Comparison of ENCODE assay signal across 10 mouse cellular contexts in the genomic region with DNA sequence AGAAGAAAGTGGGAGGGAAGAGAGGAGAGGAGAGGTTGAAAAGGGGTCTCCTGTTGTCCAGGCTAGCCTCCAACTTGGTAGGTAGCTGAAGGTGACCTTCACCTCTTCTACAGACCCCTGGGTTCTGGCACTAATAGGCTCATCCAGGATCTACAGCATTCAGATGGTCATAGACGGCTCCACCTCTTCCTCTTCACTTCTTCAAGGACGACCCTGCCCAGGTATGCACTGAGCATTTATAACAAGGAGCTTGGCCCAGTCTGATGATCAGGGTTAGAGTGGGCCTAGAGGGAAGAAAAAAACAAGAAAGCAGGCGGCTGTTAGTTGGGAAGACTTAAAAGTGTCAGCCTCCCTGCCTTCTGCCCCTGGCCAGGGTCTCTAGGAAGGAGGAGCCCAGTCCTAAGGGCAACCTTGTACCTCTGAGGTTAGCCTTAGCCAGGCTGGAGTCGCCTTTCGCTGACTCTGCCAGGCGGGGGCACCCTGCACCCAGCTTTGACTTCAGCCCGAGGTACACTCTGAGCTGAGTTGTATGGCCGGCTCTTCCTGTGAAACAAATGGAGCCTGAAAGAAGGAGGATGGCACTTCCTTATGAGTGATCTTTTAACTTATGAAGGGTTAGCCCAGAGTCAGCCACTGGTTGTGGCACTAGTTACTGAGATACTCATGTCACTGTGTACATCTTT. TPM values are rescaled to one million over a fixed set of nuclear protein-coding genes. Genes with fewer than 3 reads are reported as not detected.
DNase-seq lines count a peak whose midpoint lies in the region; ATAC-seq and TF ChIP-seq lines count a peak whose summit lies in the region.
"Had no signal": no experiment of that assay in that cellular context is flagged by ENCODE, and none has a peak within 500 bp of the region (broad histone marks: within the 10 kb centered on the region; RNA-seq: fewer than 3 reads in every experiment).

No protein-coding gene starts in this region.

- intact Hi-C loops in left cerebral cortex, postnatal 14 days (cut with DNase I), result no loop called here

- H3K9me3 ChIP-seq in forebrain, embryonic 10.5 days, result no peaks in the 10 kb centered on the region
- no peaks in the 10 kb centered on the region for H3K9me3 ChIP-seq in forebrain, embryonic 12.5 days
- H3K9me3 ChIP-seq in embryonic facial prominence, embryonic 14.5 days (ENCODE audit: control insufficient read depth, low read length), result no peaks in the 10 kb centered on the region
- H3K9me3 ChIP-seq in hindbrain, postnatal 0 days (ENCODE audit: low read length), result no peaks in the 10 kb centered on the region
- H3K9me3 ChIP-seq: G1E; megakaryocyte, embryonic 14.5 days had no signal

- ATAC-seq in forebrain, embryonic 12.5 days (ENCODE audit: low FRiP score), result no peak
- ATAC-seq in embryonic facial prominence, embryonic 14.5 days (ENCODE audit: low read depth), result peak; percentile 80; the same call in 1 of the 2 replicates
- 0 out of 2 replicates have a peak, but pooled peaks have one; percentile 58 for ATAC-seq in hindbrain, postnatal 0 days
- peak; percentile 95 for ATAC-seq in megakaryocyte-erythroid progenitor cell, adult 5-6 weeks (replicated peaks; ENCODE audit: low FRiP score, low TSS enrichment, poor library complexity, severe bottlenecking)

- no peak overlapping the region for H3K4me3 ChIP-seq in forebrain, embryonic 10.5 days
- no peak overlapping the region for H3K4me3 ChIP-seq in forebrain, embryonic 12.5 days (replicated peaks)
- no peak overlapping the region for H3K4me3 ChIP-seq in embryonic facial prominence, embryonic 14.5 days (ENCODE audit: low read depth, low read length)
- H3K4me3 ChIP-seq in hindbrain, postnatal 0 days (ENCODE audit: low read length), result no peak overlapping the region
- H3K4me3 ChIP-seq: megakaryocyte, embryonic 14.5 days had no signal

- H3K4me2 ChIP-seq in forebrain, embryonic 12.5 days, result no peak overlapping the region
- H3K4me2 ChIP-seq in embryonic facial prominence, embryonic 14.5 days (ENCODE audit: low read depth, low read length), result no peak overlapping the region
- no peak overlapping the region for H3K4me2 ChIP-seq in hindbrain, postnatal 0 days (ENCODE audit: low read depth, low read length)

- no peaks in the 10 kb centered on the region for H3K27me3 ChIP-seq in forebrain, embryonic 10.5 days (ENCODE audit: poor library complexity, severe bottlenecking)
- no peaks in the 10 kb centered on the region for H3K27me3 ChIP-seq in forebrain, embryonic 12.5 days
- H3K27me3 ChIP-seq in embryonic facial prominence, embryonic 14.5 days (replicated peaks; ENCODE audit: control insufficient read depth, insufficient read depth, low read length), result no peaks in the 10 kb centered on the region
- no peaks in the 10 kb centered on the region for H3K27me3 ChIP-seq in hindbrain, postnatal 0 days (ENCODE audit: insufficient read depth, low read length)

- no peaks in the 10 kb centered on the region for H3K36me3 ChIP-seq in forebrain, embryonic 10.5 days (replicated peaks)
- H3K36me3 ChIP-seq in forebrain, embryonic 12.5 days (replicated peaks), result no peaks in the 10 kb centered on the region
- H3K36me3 ChIP-seq in embryonic facial prominence, embryonic 14.5 days (ENCODE audit: control insufficient read depth, insufficient read depth, low read length), result no peaks in the 10 kb centered on the region
- no peaks in the 10 kb centered on the region for H3K36me3 ChIP-seq in hindbrain, postnatal 0 days (ENCODE audit: insufficient read depth, low read length)
- H3K36me3 ChIP-seq: G1E had no signal

- peak; percentile 71 for TF ChIP-seq CTCF in hindbrain, postnatal 0 days (IDR thresholded peaks at IDR 0.05; ENCODE audit: low read depth)

- no peak overlapping the region for H3K27ac ChIP-seq in forebrain, embryonic 10.5 days
- H3K27ac ChIP-seq in forebrain, embryonic 12.5 days, result no peak overlapping the region
- H3K27ac ChIP-seq in embryonic facial prominence, embryonic 14.5 days (replicated peaks; ENCODE audit: low read depth, low read length), result no peak overlapping the region
- H3K27ac ChIP-seq in hindbrain, postnatal 0 days, result no peak overlapping the region

- WGBS in forebrain, embryonic 10.5 days, result 22% methylated on average over 8 of the region's 8 CpGs
- 21% methylated on average over 8 of the region's 8 CpGs for WGBS in forebrain, embryonic 12.5 days
- 15% methylated on average over 8 of the region's 8 CpGs for WGBS in embryonic facial prominence, embryonic 14.5 days
- WGBS in hindbrain, postnatal 0 days, result 24% methylated on average over 8 of the region's 8 CpGs

- peak; percentile 33 for DNase-seq in forebrain, embryonic 10.5 days (ENCODE audit: extremely low spot score, low spot score)
- DNase-seq in adrenal gland, postnatal 14 days, result peak; percentile 89
- DNase-seq in embryonic facial prominence, embryonic 14.5 days (ENCODE audit: low spot score), result peak; percentile 61
- DNase-seq in hindbrain, postnatal 0 days (ENCODE audit: low spot score), result peak; percentile 64
- peak; percentile 41 to 68 for DNase-seq in left cerebral cortex, postnatal 14 days (ENCODE audit: low spot score in 2 of 2)
- DNase-seq in spleen, adult 18-20 months, result peak; percentile 59 to 79

- 0 out of 2 replicates have a peak, but pooled peaks cover 5% of the 10 kb centered on the region for H3K4me1 ChIP-seq in forebrain, embryonic 10.5 days
- no peaks in the 10 kb centered on the region for H3K4me1 ChIP-seq in forebrain, embryonic 12.5 days
- H3K4me1 ChIP-seq in embryonic facial prominence, embryonic 14.5 days (ENCODE audit: control insufficient read depth, insufficient read depth, low read length), result no peaks in the 10 kb centered on the region
- no peaks in the 10 kb centered on the region for H3K4me1 ChIP-seq in hindbrain, postnatal 0 days (ENCODE audit: insufficient read depth, low read length)

- H3K9ac ChIP-seq in forebrain, embryonic 12.5 days, result no peak overlapping the region
- no peak overlapping the region for H3K9ac ChIP-seq in embryonic facial prominence, embryonic 14.5 days (ENCODE audit: low read depth, low read length)
- no peak overlapping the region for H3K9ac ChIP-seq in hindbrain, postnatal 0 days (replicated peaks; ENCODE audit: low read length)

RNA-seq across cellular contexts. Expression of a gene that starts 8.0 kb away (rescaled TPM):
- 114 TPM in 2 replicates for polyA plus RNA-seq in forebrain, embryonic 10.5 days (2016; fragmentation: Nextera tagmentation; extraction: Ambion mirVana)
- polyA plus RNA-seq in forebrain, embryonic 12.5 days (2016; fragmentation: Nextera tagmentation; extraction: Ambion mirVana), result 61.2 and 62.6 TPM in 2 replicates
- 60.2 and 130 TPM in 2 replicates for total RNA-seq in adrenal gland, postnatal 14 days (2021)
- polyA plus RNA-seq in embryonic facial prominence, embryonic 14.5 days (2014; fragmentation: Nextera tagmentation; extraction: Ambion mirVana), result 63.4 and 70.1 TPM in 2 replicates
- 62.3 and 68.0 TPM in 2 replicates for total RNA-seq in hindbrain, postnatal 0 days (2014; rRNA removed)
- 29.6 and 31.1 TPM in 2 replicates for polyA plus RNA-seq in hindbrain, postnatal 0 days (2015; fragmentation: Nextera tagmentation; extraction: Ambion mirVana)
- total RNA-seq in left cerebral cortex, postnatal 14 days (2021), result 10 to 100 TPM; 12.1 to 12.7 TPM
- 190 and 191 TPM in 2 replicates for total RNA-seq in megakaryocyte-erythroid progenitor cell, adult 5-6 weeks (2014; fragmentation: Nextera tagmentation)
- 97.0 and 141 TPM in 2 replicates for total RNA-seq in megakaryocyte-erythroid progenitor cell, adult 5-6 weeks (2017)

RNA-seq across cellular contexts. Expression of a gene that starts 51.0 kb away (rescaled TPM):
- polyA plus RNA-seq in forebrain, embryonic 10.5 days (2016; fragmentation: Nextera tagmentation; extraction: Ambion mirVana), result 54.7 and 58.7 TPM in 2 replicates
- 62.8 and 69.2 TPM in 2 replicates for polyA plus RNA-seq in forebrain, embryonic 12.5 days (2016; fragmentation: Nextera tagmentation; extraction: Ambion mirVana)
- 49.8 and 51.3 TPM in 2 replicates for total RNA-seq in adrenal gland, postnatal 14 days (2021)
- 45.4 and 48.8 TPM in 2 replicates for polyA plus RNA-seq in embryonic facial prominence, embryonic 14.5 days (2014; fragmentation: Nextera tagmentation; extraction: Ambion mirVana)
- 31.4 and 32.5 TPM in 2 replicates for total RNA-seq in hindbrain, postnatal 0 days (2014; rRNA removed)
- 22.2 and 22.5 TPM in 2 replicates for polyA plus RNA-seq in hindbrain, postnatal 0 days (2015; fragmentation: Nextera tagmentation; extraction: Ambion mirVana)
- 10 to 100 TPM; 40.7 to 42.2 TPM for total RNA-seq in left cerebral cortex, postnatal 14 days (2021)
- total RNA-seq in megakaryocyte-erythroid progenitor cell, adult 5-6 weeks (2014; fragmentation: Nextera tagmentation), result 30.4 and 39.4 TPM in 2 replicates
- total RNA-seq in megakaryocyte-erythroid progenitor cell, adult 5-6 weeks (2017), result 41.1 and 47.2 TPM in 2 replicates

Comparison
In these comparisons a context has a peak if more than half of its experiments do, and no peak if none do; other contexts are left out.
1. DNase-seq: peak in every context shown above with its lines; median percentile 89 in adrenal gland, postnatal 14 days; 69 in spleen, adult 18-20 months; 64 in hindbrain, postnatal 0 days; 61 in embryonic facial prominence, embryonic 14.5 days; 54 in left cerebral cortex, postnatal 14 days; 33 in forebrain, embryonic 10.5 days.